Mouse (Mus musculus) G1E (cell line): ENCODE measurements at regions not wholly inside any gene's neighbourhood (a gene's known extent, or its start where the extent isn't known, plus 50 kb on each side); places are given as distances from the start of the nearest gene placed in this dataset.

Experiments used
- CTCF ChIP-seq: IDR thresholded peaks from 2 replicates; pipeline ENCODE4 v1.5.1; 2012; ENCODE audit warnings: low read depth, low read length, inconsistent platforms, mixed read lengths
- POLR2AphosphoS5 ChIP-seq: IDR thresholded peaks from 2 replicates; pipeline ENCODE4 v1.6.1; 2012; ENCODE audit warnings: low read depth, low read length, inconsistent platforms; ENCODE audit not compliant: insufficient replicate concordance
- TAL1 ChIP-seq: conservative IDR thresholded peaks from 2 replicates; pipeline ENCODE4 v1.6.1; 2012; ENCODE audit warnings: low read depth, low read length, inconsistent platforms, mixed read lengths

GRCm38 (mm10) chr11:19736076-19736475 is 188.1 kb upstream of the Spred2 start:
- no peak for TF ChIP-seq CTCF
- TF ChIP-seq TAL1: no peak
- no peak for TF ChIP-seq POLR2AphosphoS5
